Mouse (Mus musculus) layer of hippocampus, adult 8-10 months (tissue): ENCODE measurements around the gene A430005L14Rik. TPM values are rescaled to one million over a fixed set of nuclear protein-coding genes. Genes with fewer than 3 reads are reported as not detected.
"Not testable (repeated sequence)": the region's sequence is repeated elsewhere in the genome, so short reads cannot be mapped to it uniquely, and the experiment has no call there.

Source experiments
- DNase-seq, 2 experiments: peaks; one replicate each; pipeline ENCODE4 v3.0.0; 2022; ENCODE audit warnings: low spot score in 2 of 2
- total RNA-seq, 4 experiments: library from RNA; stranded (reverse); gene quantifications; 2 replicates each; pipeline ENCODE4 v1.2.4; 2022

The A430005L14Rik gene
- 10 to 100 TPM; 20.9 to 24.5 (median 23.3) TPM for total RNA-seq

DNA sequence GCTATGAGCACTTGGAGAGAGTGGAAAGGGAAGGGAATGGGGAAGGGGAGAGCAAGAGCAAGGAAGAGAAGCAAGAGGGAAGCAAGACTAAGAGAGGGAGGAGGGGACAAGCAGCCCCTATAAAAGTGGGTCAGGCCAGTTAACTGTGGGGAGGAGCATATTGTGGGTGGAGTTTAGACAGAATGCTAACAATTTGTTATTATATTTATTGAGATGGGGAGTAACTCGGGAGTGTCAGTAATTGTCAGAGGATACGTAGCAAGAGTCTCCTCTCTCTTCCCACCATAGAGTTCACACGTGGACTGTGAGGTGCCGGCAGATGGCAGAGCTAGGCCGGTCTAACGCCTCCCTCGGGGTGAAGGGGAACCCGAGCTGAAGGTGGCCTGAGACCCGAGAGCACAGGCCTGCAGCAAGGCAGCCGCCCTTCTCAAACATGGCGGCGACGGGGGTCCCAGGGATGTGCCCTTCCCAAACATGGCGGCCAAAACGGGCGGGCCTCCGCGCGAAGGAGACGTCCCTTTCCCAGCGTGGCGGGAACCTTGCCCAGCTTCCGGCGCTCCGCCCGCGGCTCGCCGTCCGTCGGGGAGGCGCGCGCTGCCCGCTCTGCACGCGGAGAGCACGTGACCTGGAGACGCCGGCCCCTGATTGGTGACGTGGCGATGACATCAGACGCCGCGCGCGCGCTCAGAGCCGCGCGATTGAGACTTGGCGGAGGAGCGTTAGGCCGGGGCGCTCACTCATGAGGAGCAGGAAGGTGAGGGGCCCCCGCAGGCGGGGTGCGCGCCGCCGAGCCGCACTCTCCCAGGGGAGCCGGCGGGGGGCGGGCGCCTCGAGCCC, at the start of gene A430005L14Rik:
Gene A430005L14Rik, plus strand, starts transcription at position 669 of the 837 bp plus-strand sequence.
- peak; percentile 96 to 97 for DNase-seq

DNA sequence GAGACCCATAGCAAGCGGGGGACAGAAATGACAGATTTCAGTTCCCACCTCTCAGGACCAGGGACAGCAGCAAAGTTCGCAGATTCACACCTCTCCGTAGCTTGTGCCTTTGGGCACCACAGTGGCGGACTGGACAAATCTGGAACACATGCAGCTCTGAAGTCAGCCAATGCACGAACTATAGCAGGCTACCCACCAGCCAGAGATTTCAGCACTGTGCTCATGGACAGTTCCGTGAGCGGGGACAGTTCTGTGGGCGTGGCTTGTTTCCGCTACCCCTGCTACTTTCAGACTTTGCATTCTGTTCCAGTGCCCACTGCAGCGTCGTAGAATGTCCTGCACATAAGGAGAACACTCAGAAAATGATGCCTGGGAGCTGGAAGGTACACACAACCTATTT, 49.5 kb upstream of the A430005L14Rik start:
- no peak for DNase-seq

DNA sequence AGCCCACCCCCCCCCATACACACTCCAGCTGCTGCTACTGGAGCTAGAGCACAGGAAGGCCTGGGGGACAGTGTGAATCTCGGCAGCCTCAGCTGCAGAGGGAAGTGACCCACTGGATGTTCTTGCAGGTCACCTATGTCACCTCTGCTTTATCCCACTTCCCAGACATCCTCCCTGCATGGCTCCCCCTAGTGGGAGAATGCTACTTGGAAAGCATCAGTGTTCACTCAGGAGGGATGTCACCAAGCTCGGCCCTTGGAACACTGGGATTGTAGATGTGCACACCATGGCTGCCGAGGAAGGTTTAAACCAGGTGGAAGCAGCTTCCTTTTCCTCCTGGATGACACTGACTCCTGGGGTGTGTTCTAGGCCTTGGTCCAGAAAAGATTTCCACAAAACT, 43.4 kb upstream of the A430005L14Rik start:
- DNase-seq = no peak

DNA sequence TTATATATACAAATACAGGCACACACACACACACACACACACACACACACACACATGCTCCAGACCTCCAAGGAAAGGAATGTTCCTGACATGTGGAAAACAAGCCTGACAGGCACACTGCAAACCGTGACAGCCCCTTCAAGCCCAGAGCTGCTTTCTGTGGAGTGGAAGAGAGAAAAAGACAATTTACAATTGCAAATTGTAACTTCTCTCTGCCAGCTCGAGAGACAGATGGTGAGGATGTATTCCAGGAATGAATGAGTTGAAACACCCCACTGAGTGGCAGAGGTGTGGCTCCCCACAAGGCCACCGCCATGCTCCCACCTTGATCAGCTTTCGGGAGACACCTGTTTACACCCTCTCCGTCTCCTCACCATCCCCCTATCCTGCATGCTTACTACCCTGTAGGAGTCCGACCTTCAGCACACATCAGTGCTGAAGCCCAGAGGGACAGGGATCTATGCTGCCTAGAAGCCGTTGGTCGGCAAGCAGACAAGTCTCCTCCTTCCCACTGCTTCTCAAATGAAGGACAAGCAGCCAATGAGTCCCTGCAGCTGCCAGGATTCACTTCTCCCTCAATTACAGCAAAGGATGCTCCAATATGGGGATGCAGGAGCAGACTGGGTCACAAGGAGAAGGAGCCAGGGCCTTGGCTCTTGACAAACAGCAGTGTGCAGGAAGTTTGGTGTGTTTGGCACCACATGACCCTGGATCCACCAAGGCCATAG, 39.1 kb upstream of the A430005L14Rik start:
- DNase-seq = peak in 1 of 2 experiments; percentile 26

DNA sequence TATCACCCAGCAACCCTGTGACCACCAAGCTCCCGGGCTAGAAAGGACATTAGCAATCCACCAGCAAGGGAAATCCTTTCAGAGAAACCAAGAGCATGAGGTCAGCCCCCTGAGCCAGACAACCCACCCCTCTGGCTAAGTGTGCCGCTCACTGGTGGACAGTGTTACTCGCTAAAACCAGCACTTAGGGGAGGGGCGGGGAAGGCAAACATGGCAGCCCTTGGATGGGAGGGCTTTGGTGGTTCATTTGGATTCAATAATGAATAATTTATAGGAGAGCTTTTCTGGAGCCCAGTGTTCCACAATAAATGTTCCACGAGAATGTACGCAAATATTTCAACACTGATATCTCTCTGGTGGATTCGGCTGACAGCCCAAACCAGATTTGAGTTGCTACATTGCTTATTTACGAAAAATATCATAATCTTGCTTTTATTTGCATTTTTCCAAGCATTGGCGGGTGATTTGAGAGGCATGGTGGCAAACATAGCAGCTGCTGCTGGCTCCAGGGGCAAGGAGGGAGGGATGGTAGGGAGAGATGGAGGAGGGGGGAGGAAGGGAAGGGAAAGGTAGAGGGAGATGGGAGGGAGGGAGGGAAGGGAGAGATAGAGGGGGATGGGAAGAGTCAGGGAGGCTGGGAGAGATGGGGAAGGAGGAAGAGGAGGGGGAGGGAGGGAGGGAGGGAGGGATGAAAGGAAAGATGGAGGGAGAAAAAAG, 36.4 kb upstream of the A430005L14Rik start:
- no peak for DNase-seq

DNA sequence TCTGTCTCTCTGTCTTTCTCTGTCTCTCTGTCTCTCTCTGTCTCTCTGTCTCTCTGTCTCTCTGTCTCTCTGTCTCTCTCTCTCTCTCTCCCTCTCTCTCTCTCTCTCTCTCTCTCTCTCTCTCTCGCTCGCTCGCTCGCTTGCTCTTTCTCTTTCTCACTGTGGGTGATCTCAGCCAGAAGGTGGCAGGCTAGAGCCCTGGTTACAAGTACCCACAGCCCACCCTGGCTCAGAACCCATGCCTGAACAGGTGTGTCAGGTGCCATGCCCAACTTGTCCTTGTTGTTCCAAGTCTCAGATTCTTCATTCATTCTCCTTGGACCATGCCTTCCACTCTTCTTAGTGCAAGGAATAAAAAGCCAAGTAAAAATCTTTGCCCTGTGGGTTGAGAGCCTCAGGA, 34.9 kb upstream of the A430005L14Rik start:
- not testable (repeated sequence) for DNase-seq

DNA sequence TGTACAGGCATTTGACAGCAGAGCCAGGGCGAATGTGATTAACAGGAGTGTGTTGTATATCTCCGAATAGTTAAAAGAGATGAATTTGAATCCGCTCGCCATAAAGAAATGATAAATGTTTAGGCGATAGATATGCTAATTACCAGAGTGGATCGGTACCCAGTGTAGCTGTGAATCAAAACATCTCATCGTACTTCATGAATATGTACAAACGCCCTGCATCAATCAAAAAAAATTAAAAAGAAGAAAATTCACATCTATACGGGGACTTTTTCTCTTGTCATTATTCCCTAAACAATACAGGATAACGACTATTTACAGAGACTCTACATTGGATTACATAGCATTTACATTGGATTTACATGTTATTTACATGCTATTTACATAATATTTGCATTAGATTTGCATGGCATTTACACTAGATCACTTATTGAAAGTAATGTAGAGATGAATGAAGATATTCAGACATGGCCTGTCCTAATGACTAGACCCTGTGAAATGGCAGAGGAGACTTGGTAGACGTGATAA, 28.2 kb upstream of the A430005L14Rik start:
- DNase-seq = no peak

DNA sequence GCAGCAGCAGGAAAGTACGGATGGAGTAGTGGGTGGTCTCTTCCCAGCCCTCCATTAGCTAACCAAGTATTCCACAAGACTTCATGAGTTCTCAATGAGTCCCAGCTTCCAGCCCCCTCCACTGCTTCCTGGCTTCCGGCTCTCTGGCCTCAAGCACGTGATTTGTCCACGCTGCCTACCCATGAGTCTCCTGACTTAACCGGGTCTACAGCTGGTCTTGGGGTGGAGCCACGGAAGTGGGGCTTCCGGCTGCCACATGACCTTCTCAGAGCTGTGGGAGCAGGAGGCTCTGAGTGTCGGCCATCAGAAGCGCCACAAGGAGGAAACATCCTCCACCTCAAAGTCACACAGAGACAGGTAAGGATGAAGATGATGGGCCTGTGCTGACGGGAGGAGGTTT, 27.6 kb upstream of the A430005L14Rik start:
- no peak for DNase-seq

DNA sequence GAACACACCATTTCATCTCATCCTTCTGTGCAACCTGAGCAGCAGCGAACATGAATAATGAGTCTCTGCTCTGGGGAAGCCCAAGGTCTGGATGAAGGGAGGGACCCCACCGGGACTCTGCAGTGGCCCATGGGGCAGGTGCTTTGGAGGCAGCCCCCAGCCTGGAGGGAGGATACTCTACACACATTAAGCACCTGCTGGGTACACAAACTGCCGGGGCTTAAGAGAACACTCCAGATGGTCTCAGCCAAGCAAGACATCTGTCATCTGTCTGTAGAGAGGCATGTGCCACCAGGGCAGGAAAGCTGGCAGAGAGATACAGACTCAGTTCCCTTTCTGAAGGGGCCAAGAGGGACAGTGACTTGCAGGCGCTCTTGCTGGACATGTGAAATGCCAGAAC, 27.1 kb upstream of the A430005L14Rik start:
- DNase-seq = peak; percentile 54 to 66

DNA sequence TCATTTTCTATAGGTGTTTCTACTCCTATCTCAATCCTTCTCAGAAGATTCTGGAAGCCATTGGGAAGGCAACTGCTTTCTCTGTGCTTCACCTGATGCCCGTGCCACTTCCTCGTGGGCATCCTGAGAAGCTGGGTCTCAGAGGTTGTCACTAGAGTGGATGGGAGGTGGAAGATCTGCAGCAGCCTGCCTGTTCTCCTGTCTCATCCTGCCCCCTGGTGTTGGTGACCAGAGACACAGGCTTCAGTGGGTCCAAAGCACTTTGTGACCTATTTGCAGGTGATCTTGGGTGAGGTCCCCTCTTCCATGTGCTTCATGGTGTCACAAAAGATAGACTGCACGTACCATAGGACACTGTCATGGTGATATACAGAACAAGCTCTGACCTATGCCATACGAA, 13.8 kb upstream of the A430005L14Rik start:
- peak in 1 of 2 experiments; percentile 50 for DNase-seq

DNA sequence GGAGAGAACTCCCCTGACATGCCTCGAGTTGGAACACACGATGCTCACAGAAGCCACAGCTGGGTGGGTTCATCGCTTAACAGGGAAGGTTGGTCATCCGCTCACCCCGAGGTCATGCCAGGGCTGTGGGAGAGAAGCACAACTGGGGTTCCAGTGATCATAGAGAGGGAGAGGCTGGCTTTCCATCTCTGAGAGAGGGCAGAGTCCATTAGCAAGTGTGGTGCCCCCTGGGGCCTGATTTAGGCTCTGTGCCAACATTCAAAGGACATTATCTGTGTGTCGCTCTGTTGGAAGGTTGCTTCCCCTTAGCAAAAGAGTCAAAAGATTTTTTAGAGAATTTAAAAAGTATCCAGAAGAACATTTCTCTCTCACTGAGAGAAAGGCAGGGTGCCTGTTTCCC, 12.8 kb upstream of the A430005L14Rik start:
- DNase-seq = no peak

DNA sequence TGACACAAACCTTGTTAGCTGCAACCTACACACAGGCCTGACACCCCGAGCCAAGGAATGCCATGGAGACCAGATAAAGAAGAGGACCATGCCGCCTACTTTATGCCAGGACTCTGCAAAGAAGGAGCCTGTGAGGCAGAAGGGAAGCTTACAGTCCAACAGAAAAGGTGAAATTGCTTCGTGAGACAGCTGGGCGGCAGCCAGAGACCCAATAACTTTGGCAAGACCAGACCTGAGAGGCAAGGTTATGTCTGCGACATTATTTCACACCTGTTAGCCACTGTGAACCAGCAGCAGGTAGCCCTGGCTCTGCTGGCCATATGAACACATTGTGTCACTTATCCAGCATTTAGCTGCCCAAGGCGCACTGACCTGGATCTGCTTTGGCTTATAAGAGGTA, 11.3 kb upstream of the A430005L14Rik start:
- DNase-seq = no peak

DNA sequence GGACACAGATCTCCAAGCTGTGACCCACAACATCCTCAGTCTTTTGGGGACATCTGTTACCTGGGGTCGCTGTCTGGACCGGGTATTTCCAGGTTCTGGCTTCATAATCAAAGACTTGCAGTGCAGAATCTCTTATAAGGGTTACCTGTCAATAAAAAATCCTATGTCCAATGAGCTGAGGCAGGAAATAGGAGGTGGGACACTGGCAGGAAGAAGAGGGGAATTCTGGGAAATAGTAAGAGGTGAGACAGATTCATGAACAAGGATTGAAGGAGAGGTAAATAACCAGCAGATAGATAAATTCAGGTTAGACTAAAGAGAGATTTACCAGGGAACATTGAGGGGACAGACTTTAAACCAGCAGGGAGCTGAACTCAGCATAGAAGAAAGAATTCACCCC, 6.7 kb upstream of the A430005L14Rik start:
- no peak for DNase-seq

DNA sequence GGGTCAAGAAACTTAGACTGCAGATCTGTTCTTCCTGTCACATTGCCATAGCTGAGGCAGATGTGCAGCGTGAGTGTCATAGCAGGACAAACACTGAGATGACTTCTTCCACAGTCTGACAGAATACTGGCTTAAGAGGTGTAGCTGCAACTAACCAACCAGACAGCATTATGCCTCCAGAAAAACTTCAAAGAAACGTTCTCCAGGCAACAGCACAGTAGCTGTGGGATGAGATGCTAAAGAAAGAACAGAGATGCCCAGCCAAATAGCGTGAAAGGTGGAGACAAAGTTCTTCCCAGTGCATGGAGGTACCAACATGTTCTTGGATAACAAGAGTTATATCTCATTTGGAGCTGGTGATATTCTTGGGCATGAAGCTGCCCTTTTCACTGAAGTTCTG, 5.9 kb upstream of the A430005L14Rik start:
- DNase-seq = no peak

DNA sequence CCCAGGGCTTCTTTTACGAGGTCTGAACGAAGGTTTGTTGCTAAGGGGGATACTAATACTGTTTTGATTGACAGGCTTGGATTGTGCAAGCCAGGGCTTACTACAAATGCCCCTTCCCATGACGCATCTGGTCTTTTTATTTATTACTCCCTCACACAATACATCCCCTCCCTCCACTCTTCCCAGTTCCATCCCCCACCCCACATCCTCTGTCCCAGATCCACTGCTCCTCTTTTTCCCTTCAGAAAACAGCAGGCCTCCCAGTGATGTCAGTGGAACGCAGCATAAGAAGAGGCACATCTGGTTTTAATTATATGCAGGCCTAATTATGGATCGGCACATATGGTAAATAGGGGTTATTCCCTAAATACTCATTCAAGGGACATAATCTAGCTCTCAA, 5.3 kb upstream of the A430005L14Rik start:
- DNase-seq = no peak

DNA sequence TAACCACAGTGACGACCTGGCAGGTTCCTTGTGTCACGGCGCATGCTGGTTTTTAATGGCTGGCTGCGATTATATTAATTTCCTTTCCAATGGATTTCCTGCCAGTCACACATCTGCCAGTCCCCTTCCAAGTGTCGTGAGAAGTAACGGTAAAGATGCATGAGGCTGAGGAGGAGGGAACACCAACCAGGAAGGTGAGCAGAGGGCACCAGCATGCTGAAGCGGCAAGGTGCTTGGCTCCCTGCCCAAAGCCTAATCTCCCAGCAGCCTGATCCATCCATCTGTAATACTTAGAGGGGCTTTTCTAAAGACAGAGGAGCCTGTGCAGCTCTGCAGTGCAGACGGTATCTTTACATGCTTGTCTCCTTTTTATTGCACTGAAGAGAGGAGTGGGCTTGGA, 1.4 kb upstream of the A430005L14Rik start:
- DNase-seq = no peak

DNA sequence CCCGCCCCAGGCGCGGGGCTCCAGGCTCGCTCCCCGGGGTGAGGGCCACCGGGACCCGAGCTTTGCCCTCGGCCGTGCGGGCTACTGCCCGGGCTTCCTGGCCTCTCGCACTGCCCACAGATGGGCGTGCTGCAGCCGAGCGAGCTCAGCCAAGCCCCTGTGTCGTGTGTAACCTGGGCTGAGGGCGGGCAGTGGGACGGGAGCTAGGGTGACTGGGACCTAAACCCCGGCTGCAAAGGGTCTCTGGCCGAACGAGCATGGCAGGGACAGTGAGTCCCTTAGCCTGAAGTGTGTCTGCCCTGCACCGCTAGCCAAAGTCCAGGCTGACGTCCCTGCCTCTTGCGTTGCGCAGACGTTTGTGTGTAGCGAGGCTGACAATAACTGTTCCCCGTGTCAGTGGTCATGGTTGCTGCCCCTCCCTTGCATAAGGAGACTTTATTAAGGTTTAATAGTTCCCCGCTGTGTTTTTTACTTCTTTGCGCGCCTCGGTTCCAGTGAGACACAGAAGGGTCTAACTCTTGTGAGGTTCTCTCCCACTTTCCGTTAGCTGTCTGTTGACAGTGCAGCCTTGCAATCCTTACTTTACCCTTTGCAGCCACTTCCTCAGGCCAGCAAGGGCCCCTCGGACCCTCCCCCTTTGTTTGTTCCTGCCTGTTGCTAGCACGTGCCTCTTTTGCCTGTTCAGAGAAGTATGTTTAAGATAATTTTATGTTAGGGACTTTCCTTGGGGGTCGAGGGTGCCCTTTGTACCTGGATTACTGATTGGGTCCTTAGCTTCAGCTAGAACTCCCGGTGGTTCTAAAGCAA, 610 bp downstream of the A430005L14Rik start:
- DNase-seq = no peak

DNA sequence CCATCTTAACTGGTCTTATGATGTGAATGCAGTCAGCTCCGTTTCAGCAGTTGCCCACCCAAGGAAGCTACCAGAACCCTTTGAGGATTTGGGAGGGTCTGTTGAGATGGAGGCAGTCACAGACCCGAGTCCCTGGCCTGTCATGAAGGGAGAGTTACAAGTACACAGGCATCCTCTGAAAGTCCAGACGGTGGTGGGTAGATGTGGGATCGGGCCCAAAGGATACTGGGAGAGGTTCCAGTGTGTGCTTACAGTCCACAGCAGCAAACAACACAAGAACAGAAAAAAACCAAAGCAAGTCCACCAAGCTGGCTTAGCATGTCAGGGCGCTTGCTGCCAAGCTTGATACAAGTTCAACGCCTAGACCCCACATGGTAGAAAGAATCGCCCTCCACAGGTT, 5.6 kb downstream of the A430005L14Rik start:
- DNase-seq = peak in 1 of 2 experiments; percentile 62

DNA sequence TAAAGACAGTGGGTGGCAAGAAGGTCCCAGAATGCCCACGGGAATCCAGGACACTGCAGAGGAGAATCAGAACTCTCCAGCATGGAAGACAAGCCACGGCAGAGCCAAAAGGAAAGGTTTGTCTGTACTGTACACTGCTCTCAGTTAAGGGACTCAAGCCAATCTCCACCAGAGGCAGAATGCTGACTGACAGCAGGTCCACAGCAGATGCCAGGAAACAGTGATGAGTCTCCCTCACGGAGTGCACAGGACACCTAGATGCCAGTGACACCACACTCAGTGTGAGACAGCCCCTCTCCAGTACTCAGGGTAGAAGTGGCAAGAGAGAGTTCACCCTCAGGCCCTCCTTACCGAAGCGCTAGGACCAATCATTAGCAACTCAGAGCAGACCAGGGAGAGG, 9.6 kb downstream of the A430005L14Rik start:
- no peak for DNase-seq

DNA sequence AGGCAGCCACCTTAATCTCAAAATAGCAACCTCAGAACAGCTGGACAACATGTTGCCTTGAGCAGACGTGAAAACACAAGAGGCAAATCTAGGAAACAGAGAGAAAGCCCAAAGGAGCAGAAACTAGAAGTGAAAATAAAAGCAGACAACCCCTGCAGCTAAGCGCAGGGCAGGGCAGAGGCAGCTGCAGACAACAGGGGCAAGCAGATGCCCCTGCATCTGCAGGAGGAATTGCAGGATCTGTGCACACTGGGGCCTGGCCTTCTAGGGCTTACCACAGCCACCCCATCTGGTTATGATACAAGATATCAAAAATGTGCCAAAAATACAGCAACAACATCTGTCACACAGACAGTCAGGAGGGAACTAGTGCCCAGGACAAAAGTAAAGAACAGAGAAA, 10.5 kb downstream of the A430005L14Rik start:
- no peak for DNase-seq

DNA sequence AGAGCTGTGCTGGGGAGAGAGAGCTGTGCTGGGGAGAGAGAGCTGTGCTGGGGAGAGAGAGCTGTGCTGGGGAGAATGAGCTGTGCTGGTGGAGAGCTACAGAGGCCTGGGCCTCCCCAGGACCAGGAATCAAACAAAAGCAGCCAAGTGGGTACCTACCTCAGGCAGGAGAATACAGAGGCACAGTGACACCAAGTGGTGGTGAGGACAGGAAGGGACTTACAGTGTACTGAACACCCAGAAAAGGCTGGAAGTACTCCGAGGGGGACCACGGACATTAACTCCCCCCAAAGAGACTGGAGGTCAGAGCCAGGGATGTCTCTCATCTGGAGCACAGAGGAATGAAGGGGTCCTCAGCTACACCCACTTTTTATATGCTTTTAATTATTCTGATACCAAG, 11.0 kb downstream of the A430005L14Rik start:
- DNase-seq = no peak
